23 mouse cellular contexts compared by ENCODE assay signal in the genomic region with DNA sequence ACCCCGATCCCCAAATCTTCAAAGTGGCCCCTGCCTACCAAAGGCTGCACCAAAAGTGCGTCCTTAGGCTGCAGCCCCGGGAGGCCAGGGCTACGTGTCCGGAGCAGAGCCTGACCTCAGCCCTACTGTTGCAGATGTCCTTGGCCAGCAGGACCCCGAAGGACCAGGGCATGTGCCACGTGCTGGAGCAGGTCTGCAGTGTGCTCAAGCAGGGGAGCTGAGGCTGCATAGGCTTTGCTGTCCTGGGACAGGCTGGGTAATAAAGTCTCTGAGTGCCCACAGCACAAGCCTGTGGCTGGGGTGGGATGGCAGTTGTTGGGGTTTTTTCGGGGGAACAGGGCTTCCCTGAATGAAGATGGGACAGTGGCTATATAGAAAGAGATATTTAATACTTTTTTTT. TPM values are rescaled to one million over a fixed set of nuclear protein-coding genes. Genes with fewer than 3 reads are reported as not detected.
DNase-seq lines count a peak whose midpoint lies in the region; ATAC-seq and TF ChIP-seq lines count a peak whose summit lies in the region.
"Had no signal": no experiment of that assay in that cellular context is flagged by ENCODE, and none has a peak within 500 bp of the region (broad histone marks: within the 10 kb centered on the region; RNA-seq: fewer than 3 reads in every experiment).

No protein-coding gene starts in this region.

- H3K9me3 ChIP-seq in midbrain, embryonic 16.5 days (replicated peaks; ENCODE audit: control insufficient read depth, low read length, poor library complexity, severe bottlenecking) = no peaks in the 10 kb centered on the region
- H3K9me3 ChIP-seq in midbrain, postnatal 0 days (ENCODE audit: low read length) = no peaks in the 10 kb centered on the region
- H3K9me3 ChIP-seq: G1E; heart, embryonic 12.5 days; heart, embryonic 15.5 days had no signal

- H3K9ac ChIP-seq in midbrain, embryonic 16.5 days (ENCODE audit: low read depth, low read length) = no peak overlapping the region
- H3K9ac ChIP-seq in midbrain, postnatal 0 days (replicated peaks; ENCODE audit: low read length, poor library complexity, severe bottlenecking) = no peak overlapping the region
- H3K9ac ChIP-seq: forebrain, postnatal 0 days; heart, embryonic 12.5 days; heart, embryonic 15.5 days; hindbrain, embryonic 14.5 days had no signal

- no peak overlapping the region for H3K4me2 ChIP-seq in midbrain, embryonic 16.5 days (ENCODE audit: low read length)
- H3K4me2 ChIP-seq in midbrain, postnatal 0 days (ENCODE audit: low read depth, low read length, poor library complexity, severe bottlenecking) = no peak overlapping the region
- H3K4me2 ChIP-seq: heart, embryonic 12.5 days; heart, embryonic 15.5 days; hindbrain, embryonic 14.5 days had no signal

- no peaks in the 10 kb centered on the region for H3K27me3 ChIP-seq in midbrain, embryonic 16.5 days (ENCODE audit: control insufficient read depth, insufficient read depth, low read depth, low read length)
- H3K27me3 ChIP-seq in midbrain, postnatal 0 days (ENCODE audit: insufficient read depth, low read length) = no peaks in the 10 kb centered on the region
- H3K27me3 ChIP-seq: CH12.LX; heart, embryonic 12.5 days; heart, embryonic 15.5 days had no signal

- peak overlapping the region; percentile 20; the same call in 1 of the 2 replicates for H3K27ac ChIP-seq in midbrain, embryonic 16.5 days (ENCODE audit: low read length)
- H3K27ac ChIP-seq in midbrain, postnatal 0 days (ENCODE audit: low read depth, low read length) = no peak overlapping the region
- H3K27ac ChIP-seq: heart, embryonic 15.5 days; hindbrain, embryonic 14.5 days had no signal

- DNase-seq in adrenal gland, adult 2 months = peak; percentile 50
- DNase-seq in adrenal gland, postnatal 14 days = no peak
- DNase-seq in cerebellum, adult 9-11 months = peak; percentile 34
- no peak for DNase-seq in midbrain, postnatal 0 days (ENCODE audit: low spot score)
- peak; percentile 2 for DNase-seq in naive thymus-derived CD4-positive, alpha-beta T cell, adult 2 months (ENCODE audit: low read depth)
- DNase-seq: B cell, adult 2 months; forebrain, postnatal 0 days; gastrocnemius, postnatal 25 days; heart, adult 18-20 months; heart, postnatal 10 days; heart, postnatal 36 days; kidney, adult 2 months had no signal

- no peak overlapping the region for H3K4me3 ChIP-seq in midbrain, embryonic 16.5 days (ENCODE audit: low read depth, low read length)
- no peak overlapping the region for H3K4me3 ChIP-seq in midbrain, postnatal 0 days (ENCODE audit: low read depth, low read length)
- H3K4me3 ChIP-seq: heart, embryonic 12.5 days; heart, embryonic 15.5 days had no signal

- peaks cover 4% of the 10 kb centered on the region for H3K4me1 ChIP-seq in midbrain, embryonic 16.5 days (ENCODE audit: control insufficient read depth, insufficient read depth, low read length)
- no peaks in the 10 kb centered on the region for H3K4me1 ChIP-seq in midbrain, postnatal 0 days (ENCODE audit: insufficient read depth, low read length)

- H3K36me3 ChIP-seq in midbrain, embryonic 16.5 days (ENCODE audit: control insufficient read depth, insufficient read depth, low read length) = peaks cover 49% of the 10 kb centered on the region
- H3K36me3 ChIP-seq in midbrain, postnatal 0 days (ENCODE audit: insufficient read depth, low read length) = peaks cover 60% of the 10 kb centered on the region

- no peak for TF ChIP-seq CTCF in midbrain, postnatal 0 days (IDR thresholded peaks at IDR 0.05)

- 84% methylated on average over 8 of the region's 8 CpGs for WGBS in midbrain, embryonic 16.5 days
- WGBS in midbrain, postnatal 0 days = 89% methylated on average over 8 of the region's 8 CpGs

- no peak for ATAC-seq in cerebellum, adult (ENCODE audit: insufficient number of reproducible peaks, low FRiP score, low TSS enrichment)
- no peak for ATAC-seq in midbrain, embryonic 16.5 days
- no peak for ATAC-seq in midbrain, postnatal 0 days (ENCODE audit: low FRiP score)
- no peak for ATAC-seq in monocyte, adult 5-6 weeks (replicated peaks; ENCODE audit: insufficient number of reproducible peaks, low FRiP score, low TSS enrichment, poor library complexity, severe bottlenecking)
- ATAC-seq: forebrain, embryonic 14.5 days; forebrain, postnatal 0 days; intestine, postnatal 0 days had no signal

RNA-seq across cellular contexts. Expression of gene Mpnd, which starts 10.9 kb away (rescaled TPM):
- 10 to 100 TPM; 87.3 to 90.5 TPM for total RNA-seq in adrenal gland, adult 2 months (2021)
- polyA plus RNA-seq in adrenal gland, adult 2 months (2012; rRNA removed) = 179 and 197 TPM in 2 replicates
- 86.1 and 91.1 TPM in 2 replicates for total RNA-seq in adrenal gland, postnatal 14 days (2021)
- polyA plus RNA-seq in midbrain, embryonic 16.5 days (2015; fragmentation: Nextera tagmentation; extraction: Ambion mirVana) = 115 and 117 TPM in 2 replicates
- total RNA-seq in midbrain, postnatal 0 days (2014; rRNA removed) = 145 and 293 TPM in 2 replicates
- 91.6 and 99.2 TPM in 2 replicates for polyA plus RNA-seq in midbrain, postnatal 0 days (2015; fragmentation: Nextera tagmentation; extraction: Ambion mirVana)
- total RNA-seq in monocyte, adult 5-6 weeks (2017) = 31.5 to 106 TPM (median 82.0 TPM) in 3 replicates

RNA-seq across cellular contexts. Expression of gene Stap2, which starts 11.0 kb away (rescaled TPM):
- total RNA-seq in adrenal gland, adult 2 months (2021) = 1 to 10 TPM; 5.6 TPM
- 5.2 and 8.4 TPM in 2 replicates for polyA plus RNA-seq in adrenal gland, adult 2 months (2012; rRNA removed)
- 14.5 and 14.6 TPM in 2 replicates for total RNA-seq in adrenal gland, postnatal 14 days (2021)
- 6.4 and 7.6 TPM in 2 replicates for polyA plus RNA-seq in midbrain, embryonic 16.5 days (2015; fragmentation: Nextera tagmentation; extraction: Ambion mirVana)
- total RNA-seq in midbrain, postnatal 0 days (2014; rRNA removed) = 1.8 and 2.4 TPM in 2 replicates
- 4.3 TPM in 2 replicates for polyA plus RNA-seq in midbrain, postnatal 0 days (2015; fragmentation: Nextera tagmentation; extraction: Ambion mirVana)
- 0.29 to 1.1 TPM in 2 of 3 replicates, not detected in the other for total RNA-seq in monocyte, adult 5-6 weeks (2017)
- polyA plus RNA-seq: G1E had no signal

RNA-seq across cellular contexts. Expression of gene Sh3gl1, which starts 20.1 kb away (rescaled TPM):
- 10 to 100 TPM; 41.3 to 44.0 TPM for total RNA-seq in adrenal gland, adult 2 months (2021)
- polyA plus RNA-seq in adrenal gland, adult 2 months (2012; rRNA removed) = 66.4 and 70.6 TPM in 2 replicates
- 46.2 and 53.7 TPM in 2 replicates for total RNA-seq in adrenal gland, postnatal 14 days (2021)
- polyA plus RNA-seq in midbrain, embryonic 16.5 days (2015; fragmentation: Nextera tagmentation; extraction: Ambion mirVana) = 102 and 108 TPM in 2 replicates
- total RNA-seq in midbrain, postnatal 0 days (2014; rRNA removed) = 64.1 and 71.4 TPM in 2 replicates
- 83.2 and 84.8 TPM in 2 replicates for polyA plus RNA-seq in midbrain, postnatal 0 days (2015; fragmentation: Nextera tagmentation; extraction: Ambion mirVana)
- total RNA-seq in monocyte, adult 5-6 weeks (2017) = 22.4 to 35.7 TPM (median 23.4 TPM) in 3 replicates

RNA-seq across cellular contexts. Expression of gene Chaf1a, which starts 23.9 kb away (rescaled TPM):
- 1 to 10 TPM; 1.6 to 2.5 TPM for total RNA-seq in adrenal gland, adult 2 months (2021)
- 1.5 and 2.0 TPM in 2 replicates for polyA plus RNA-seq in adrenal gland, adult 2 months (2012; rRNA removed)
- 8.3 and 10.2 TPM in 2 replicates for total RNA-seq in adrenal gland, postnatal 14 days (2021)
- 3.6 and 5.0 TPM in 2 replicates for polyA plus RNA-seq in midbrain, embryonic 16.5 days (2015; fragmentation: Nextera tagmentation; extraction: Ambion mirVana)
- 2.7 and 3.1 TPM in 2 replicates for total RNA-seq in midbrain, postnatal 0 days (2014; rRNA removed)
- 2.4 and 2.8 TPM in 2 replicates for polyA plus RNA-seq in midbrain, postnatal 0 days (2015; fragmentation: Nextera tagmentation; extraction: Ambion mirVana)
- 0.64 to 4.6 TPM (median 2.1 TPM) in 3 replicates for total RNA-seq in monocyte, adult 5-6 weeks (2017)

RNA-seq across cellular contexts. Expression of gene Fsd1, which starts 30.1 kb away (rescaled TPM):
- 1 to 10 TPM; 1.0 to 2.7 TPM for total RNA-seq in adrenal gland, adult 2 months (2021)
- 2.3 and 2.7 TPM in 2 replicates for polyA plus RNA-seq in adrenal gland, adult 2 months (2012; rRNA removed)
- total RNA-seq in adrenal gland, postnatal 14 days (2021) = 1.6 and 2.9 TPM in 2 replicates
- polyA plus RNA-seq in midbrain, embryonic 16.5 days (2015; fragmentation: Nextera tagmentation; extraction: Ambion mirVana) = 200 and 218 TPM in 2 replicates
- 122 and 129 TPM in 2 replicates for total RNA-seq in midbrain, postnatal 0 days (2014; rRNA removed)
- 188 and 225 TPM in 2 replicates for polyA plus RNA-seq in midbrain, postnatal 0 days (2015; fragmentation: Nextera tagmentation; extraction: Ambion mirVana)
- total RNA-seq in monocyte, adult 5-6 weeks (2017) = not detected in 3 replicates
- total RNA-seq: gastrocnemius, adult 8-10 months; gastrocnemius, postnatal 25 days; heart, adult 18-20 months; heart, postnatal 36 days had no signal
- polyA plus RNA-seq: G1E had no signal

Comparison
In these comparisons a context has a peak if more than half of its experiments do, and no peak if none do; other contexts are left out.
1. DNase-seq: peak in adrenal gland, adult 2 months (single experiment), cerebellum, adult 9-11 months (single experiment) and naive thymus-derived CD4-positive, alpha-beta T cell, adult 2 months (single experiment); none in adrenal gland, postnatal 14 days (single experiment) and midbrain, postnatal 0 days (single experiment).